Mouse (Mus musculus) brain, embryonic 18.5 days (tissue): ENCODE data around the gene Lexm.

Experiments used
- DNase-seq: peaks from one replicate; pipeline ENCODE4 v3.0.0-alpha.2; 2012; ENCODE audit warnings: low read depth, low spot score

Gene Lexm

DNA sequence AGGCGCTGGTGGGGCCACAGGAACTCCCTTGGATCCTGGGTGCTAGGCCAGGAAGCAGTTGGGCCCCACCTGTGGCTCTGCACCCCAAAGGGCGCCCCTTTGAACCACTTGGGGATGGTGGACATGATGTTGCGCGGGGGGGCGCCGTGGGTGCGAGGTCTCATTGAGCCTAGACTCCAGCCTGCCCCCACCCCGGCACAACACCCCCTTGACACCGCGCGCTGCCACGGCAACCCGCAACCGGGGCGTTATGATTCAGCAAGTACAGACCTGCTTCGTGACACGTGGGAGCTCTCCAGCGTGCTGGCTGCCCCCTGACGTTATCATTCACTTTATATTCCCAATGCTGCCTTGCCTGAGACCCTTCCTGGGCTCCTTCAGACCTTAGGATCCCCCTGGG lies at the start of gene Lexm:
Lexm (minus strand) TSS at position 186 of the 400 bp plus-strand sequence.
- DNase-seq: no peak

DNA sequence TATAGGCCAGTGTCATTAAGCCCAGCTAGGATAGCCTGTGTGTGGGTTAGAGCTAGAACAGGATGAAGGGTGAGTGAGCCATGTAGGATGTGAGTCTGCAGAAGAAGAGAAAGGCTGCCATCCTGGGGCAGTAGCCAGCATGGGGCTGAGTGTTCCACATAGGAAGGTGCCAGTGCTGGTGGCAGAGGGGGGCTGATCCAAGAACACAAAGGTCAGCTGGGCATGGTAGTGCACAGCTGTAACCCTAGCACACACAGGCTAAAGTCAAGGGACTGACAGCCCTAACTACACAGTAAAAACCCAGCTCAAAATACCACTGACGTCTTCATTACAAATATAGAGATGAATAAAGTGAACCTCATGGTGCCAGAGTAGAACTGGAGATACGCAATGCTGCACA lies 49.5 kb upstream of the Lexm start:
- DNase-seq: no peak

DNA sequence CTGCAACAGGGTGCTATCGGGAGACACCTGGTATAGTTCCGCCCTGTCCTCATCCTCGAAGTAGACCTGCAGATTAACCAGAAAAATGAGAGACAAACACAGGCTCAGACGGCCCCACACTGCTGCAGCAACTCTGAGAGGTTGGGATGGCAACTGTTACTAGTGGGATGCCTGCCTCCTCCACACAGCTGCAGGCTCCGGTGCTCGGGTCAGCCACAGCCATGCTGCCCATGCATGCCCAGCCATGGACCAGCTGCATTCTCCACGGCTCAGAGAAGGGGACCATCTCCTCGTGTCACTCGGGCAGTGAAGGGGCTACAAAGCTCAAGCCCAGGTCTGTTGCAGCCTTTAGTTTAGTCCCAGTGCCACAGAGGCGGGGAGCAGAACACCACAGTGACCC lies 48.6 kb upstream of the Lexm start:
- DNase-seq: no peak

DNA sequence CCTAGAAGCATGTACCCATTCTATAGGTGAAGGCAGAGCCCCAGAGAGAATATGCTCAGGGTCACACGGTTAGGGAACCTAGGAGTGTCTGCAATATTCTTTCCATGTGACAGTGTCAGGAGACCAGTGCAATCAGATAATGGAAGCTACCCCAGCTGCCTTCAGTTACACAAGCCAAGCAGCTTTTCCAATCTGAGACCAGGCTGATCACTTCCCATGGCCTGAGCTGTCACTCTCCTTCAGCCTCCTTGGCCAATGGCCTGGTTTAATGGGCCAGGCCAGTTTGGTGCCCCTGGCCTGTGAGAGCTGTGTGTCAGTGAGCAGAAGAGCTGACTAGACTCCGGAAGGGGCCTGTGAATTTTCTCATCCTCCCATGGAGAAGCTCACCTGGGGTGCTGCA lies 48.2 kb upstream of the Lexm start:
- no peak for DNase-seq

DNA sequence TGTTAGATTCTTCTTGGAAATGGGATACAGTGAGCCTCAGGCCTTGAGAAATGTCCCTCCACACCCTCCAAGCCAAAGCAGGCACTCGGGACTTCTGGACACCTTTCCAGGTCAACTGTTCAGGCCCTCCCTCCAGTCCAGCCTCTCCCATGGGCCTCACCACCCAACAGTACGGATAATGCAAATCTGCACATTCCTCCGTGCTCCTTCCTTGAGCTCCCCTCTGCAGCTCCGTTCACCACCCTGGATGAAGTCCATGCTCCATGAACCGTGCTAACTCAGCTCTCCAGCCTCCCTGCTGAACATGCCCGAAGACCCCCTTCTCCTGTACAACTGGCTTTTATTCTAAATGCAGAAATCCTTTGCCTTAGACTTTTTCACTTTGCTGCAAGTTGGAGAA lies 47.7 kb upstream of the Lexm start:
- DNase-seq: no peak

DNA sequence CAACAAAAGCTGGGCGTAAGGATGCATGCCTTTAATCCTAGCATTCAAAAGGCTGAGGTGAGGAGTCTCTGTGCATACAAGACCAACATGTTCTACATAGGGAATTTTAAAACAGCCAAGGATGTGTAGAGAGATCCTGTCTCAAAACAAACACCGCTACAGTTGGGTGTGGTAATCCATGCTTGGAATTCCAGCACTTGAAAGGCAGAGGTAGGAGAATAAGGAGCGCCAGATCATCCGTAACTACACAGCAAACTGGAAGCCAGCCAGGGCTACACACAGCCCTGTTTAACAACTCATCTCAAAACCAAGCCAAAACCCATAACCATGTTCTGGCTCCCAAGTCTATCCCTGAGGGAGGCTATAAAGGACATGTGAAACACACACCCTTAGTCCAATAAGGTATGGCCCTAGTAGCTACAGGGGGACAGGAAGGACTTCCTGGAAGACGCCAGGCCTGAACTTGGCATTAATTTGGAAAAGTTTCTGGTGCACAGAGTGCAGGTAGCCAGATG lies 47.0 kb upstream of the Lexm start:
- no peak for DNase-seq

DNA sequence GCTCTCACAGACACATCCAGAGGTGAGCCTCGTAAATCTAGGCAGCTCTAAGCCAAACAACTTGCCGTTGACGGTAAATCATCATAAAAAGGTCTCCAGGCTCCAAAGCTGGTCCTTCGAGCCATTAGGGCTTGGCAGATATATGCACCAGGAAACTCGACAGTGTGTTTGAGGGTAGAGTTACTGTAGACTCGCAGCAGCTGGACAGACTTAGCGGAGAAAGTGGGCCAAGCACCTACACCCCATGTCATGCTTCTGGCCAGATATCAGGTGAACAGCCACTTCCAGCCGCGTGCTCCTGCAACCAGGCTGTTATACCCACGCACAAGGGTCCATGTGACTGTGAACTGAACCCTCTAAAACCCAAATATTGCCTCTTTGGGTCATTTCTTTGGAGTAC lies 38.6 kb upstream of the Lexm start:
- no peak for DNase-seq

DNA sequence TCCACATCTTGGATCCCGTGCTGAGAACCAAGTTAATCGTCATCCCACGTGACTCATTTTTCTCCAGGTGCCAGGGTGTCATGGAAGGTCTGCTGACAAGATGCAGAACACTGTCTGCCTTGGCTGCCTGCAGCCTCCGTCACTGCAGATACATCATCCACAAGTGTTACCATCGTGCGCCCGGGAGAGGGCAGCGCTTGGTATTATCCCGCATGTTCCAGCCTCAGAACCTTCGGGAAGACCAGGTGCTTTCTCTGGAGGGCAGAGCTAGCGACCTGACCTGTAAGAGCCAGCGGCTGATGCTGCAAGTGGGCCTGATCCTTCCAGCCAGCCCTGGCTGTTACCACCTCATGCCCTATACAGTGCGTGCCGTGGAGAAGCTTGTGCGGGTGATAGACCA lies 36.0 kb upstream of the Lexm start:
- no peak for DNase-seq

DNA sequence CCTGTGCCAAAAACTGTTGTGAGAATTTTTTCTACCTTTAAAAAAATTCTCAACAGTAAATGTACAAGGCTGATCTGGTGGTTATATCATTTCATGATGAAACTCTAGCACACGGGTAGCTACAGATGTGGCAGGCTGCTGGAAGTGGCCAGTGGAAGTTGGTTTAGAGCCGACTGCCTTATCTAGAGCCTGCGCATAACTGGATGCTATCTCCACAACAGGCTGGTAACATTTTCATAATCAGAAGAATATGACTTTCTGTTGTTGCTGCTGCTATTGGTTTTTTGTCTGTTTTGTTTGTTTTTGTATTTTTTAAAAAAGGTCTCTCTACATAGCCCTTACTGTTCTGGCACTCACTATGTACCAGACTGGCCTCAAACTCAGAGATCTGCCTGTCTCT lies 35.5 kb upstream of the Lexm start:
- DNase-seq: no peak

DNA sequence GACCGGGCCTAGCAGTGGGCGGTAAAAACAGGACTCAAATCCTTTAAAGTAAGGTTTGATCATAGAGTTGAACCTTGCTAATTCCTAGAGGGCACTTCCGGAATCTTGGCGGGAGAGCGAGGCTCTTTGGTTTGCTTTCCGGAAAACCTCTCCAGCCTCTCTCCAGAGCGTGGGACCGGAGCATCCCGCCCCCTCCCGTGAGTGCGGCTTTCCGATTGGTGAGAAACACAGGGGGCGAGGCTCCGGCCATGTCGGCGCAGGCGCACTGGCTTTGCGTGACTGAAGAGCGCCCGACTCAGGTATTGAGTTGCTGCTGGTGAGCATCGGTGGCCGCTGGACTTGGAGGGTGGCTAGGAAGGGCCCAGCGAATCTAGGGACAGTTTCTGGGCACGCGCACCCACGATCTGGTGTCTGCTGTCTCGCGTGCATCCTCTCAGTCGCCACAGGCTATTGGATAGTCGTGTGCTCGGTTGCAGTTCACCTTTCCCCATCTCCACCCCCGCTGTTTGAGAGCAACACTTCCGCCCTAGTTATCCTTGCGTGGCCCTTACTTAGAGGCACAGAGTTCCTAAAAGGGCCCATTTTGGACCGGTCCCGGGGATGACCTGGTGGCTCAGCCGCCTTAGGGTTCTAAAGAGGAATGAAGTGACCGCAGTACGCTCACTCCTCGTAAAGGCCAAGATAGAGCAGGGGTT lies 33.9 kb upstream of the Lexm start, which contains the start of gene Pars2:
Pars2 (plus strand) TSS at position 237 of the 695 bp plus-strand sequence.
- peak; percentile 96 for DNase-seq

DNA sequence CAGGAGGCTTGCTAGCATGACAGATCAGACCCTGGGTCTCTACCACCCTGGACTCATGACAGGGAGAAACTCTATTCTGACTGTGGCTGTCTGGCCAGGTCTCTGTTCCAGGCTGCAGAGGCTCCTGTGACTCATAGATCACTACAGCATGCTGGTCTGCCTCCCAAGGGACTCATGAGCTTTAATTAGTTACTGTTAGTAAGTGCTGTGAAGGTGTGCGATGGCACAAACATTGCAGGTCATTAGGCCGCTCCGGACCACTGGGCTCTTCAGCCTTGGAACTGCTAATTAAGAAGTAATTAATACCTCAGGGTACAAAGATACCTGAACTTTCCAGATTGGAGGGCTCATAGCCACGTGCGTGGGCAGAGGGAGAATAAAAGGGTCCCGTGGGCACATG lies 30.1 kb upstream of the Lexm start:
- no peak for DNase-seq

DNA sequence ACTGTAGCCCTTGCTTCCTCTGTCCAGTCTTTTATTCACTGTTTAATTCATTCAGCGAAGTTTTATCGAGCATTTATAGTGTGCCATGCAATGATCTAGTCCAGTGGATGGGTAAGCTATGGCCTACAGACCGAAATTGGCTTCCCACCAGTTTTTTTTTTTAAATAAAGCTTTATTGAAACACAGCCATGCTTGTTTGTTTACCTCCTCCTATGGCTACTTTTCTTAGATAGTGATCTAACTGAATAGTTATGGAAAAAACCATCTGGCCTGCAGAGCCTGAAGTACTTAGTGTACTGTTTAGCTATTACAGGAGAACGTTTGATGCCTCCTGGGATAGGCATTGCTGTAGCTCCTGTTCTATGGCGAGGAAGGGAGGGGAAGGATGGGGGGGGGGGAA lies 28.8 kb upstream of the Lexm start:
- no peak for DNase-seq

DNA sequence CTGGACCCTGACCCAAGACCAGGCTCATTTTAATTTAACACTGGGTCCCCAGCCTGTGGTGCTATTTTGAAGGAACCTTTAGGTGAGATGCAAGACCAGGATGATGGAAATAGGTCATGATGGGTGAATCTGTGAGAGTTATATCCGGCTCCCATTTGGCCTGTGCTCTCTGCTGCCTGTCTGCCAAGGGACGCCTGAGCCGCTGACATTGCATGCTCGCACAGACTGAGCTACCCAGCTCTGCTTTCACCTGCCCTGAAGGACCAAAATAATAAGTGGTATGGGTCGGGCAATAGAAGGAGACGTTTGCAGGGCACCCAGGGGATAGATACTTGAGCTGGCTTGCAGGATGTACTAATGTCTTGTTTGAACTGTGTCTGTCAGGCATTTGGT lies 27.2 kb upstream of the Lexm start:
- no peak for DNase-seq

DNA sequence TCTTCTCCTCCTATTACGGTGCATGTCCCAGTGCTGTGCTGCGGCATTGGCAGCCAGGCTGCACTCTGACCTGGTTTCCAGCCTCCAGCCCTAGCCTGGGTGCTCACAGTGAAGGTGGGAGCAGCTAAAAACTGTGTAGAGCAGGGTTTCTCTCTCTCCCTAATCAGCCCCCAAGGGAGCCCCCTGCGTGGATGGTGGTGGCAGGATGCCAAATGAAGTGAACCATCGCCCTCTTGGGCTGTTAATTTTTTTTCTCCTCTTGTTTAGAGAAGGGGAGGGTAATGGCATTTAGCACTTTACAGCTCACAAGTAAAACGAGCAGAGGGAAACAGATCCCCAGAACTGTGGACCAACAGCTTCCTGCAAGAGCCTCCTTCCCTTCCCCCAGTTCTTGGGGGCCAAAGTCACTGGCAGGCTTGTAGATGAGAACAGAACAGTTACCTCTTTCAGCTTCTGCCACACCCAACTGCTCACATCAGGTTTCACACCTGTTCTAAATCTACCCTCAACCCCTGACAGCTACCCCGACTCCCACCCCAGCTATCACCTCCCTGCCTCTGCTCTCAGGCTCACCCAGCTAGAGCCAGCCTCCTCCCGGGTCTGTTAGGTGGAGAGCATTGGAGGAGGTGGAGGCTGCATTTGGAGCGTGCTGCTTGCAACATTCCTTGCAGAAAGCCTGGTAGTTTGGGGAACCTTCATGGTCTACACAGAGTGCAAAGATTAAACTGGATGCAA lies 26.6 kb upstream of the Lexm start:
- no peak for DNase-seq

DNA sequence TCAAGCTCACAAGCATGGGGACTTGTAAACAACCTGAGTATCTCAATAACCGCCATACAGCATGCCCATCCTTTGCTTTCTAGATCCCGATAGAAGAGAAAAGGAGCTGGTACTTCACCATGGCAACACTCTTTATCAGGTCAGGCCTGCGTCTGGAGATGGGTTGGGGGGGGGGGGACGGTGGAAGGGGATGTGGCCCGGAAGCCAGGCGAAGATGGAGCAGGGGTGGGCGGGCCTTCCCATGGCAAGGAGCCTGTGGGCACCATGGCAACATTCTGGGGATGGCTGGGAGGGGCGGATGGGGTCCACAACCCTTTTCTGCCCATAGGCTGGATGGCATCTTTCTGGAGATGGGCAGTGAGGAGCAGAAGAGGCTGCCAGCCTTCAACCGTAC lies 17.0 kb upstream of the Lexm start:
- no peak for DNase-seq

DNA sequence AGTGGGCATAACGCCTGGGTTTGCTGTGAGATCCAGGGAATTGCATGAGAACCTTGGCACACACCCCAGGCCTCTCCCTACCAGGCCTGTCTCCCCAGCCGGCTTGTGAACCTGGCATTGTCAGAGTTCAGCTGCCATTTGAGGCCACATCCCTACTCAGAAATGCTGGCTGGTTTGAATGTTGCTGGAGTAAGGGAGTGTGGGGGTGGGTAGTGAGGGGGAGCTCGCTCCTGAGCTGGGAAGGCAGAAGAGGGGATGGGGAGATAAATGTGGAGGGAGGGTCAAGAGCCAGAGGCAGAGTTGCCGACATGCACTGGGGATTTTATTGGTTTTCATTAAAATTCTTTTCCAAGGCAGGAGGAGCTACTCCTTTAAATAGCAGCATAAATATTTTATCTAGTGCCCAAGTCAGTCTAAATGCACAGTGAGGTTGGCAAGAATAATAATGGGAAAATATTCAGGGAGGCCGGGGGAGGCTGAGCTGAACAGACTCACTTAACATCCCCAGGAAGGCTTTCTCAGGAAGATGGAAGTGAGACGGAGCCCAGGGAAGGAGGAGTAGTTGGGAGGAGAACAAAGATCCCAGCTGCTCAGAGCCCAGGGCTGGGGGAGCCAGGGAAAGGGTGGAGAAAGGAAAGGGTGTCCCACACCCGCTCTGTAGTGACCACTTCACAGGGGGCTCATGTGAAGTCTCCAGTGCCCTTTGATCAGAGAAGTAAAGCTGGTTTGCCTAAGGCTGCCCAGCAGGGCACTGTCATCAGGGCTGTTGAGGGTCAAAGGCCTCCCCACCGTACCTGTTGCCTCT lies 16.4 kb upstream of the Lexm start:
- no peak for DNase-seq

DNA sequence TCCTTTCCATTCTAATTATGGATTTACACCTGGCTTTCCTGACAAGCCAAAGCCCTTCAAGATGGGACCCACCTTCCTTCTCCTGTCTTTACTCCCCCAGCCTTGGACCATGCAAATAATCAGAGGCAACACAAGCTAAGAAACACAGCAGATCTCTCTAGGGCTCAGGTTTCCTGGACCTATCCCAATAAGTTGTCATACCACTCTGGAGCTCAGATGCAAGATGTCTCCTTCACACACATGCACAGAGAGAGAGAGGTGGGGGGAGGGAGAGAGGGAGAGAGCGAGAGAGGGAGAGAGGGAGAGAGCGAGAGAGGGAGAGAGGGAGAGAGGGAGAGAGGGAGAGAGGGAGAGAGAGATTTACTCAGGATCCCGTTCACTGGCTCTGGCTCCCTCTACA lies 15.3 kb upstream of the Lexm start:
- DNase-seq: no peak

DNA sequence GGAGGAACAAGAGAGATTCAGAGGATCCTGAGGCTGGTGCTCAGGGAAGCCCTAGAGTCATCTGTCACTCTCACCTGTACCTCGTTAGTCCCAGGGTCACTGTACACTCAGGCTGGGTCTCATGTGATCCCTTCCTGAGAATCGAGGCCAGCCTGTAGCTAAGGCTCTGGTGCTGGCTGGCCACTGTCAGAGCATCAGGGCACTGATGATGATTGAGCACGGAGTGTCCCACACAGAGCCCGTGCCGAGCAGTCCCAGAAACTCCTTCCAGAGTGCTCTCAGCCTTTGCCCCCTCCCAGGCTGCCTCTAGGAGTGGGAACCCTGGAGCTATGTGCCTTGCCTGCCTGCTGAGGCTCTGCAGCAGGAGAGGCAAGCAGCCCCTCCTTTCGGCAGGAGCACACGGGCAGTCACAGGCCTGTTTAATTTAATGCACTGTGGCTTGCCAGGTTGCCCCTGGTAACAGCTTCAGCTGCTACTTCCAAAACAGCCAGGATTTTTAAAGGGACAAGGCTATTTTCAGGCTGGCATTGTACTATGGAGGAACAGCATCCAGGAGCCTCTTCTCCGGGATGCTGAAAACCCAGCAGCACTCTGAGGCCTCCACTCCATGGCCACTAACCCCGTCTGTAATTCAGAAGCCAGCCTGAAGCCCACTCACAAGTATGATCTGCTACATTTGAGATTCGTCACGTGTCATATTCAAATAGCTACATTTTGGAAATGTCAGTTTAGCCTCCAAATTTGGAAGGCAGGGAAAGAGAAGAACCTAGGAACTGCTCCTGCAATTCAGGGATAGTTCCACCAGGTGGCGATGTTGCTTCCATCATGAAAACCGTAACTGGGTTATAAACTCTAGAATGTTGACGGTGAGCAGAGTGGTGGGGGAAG lies 13.5 kb upstream of the Lexm start:
- peak; percentile 84 for DNase-seq

DNA sequence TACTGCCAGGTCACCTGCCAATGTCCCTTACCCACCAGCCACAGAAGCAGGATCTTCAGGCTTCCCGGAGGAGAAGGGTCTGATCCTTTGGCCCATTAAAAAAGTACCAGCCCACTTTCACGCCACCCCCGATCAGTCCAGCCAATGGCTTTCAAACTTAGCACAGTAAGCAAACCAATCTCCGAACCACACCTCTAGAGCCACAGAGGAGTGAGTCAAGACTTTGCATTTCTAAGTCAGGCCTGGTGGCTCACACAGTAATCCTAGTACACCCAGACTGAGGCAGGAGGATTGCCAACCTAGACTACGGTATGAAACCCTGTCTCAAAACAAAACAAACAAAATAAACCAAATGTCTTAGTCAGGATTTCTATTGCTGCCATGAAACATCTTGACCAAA lies 12.3 kb upstream of the Lexm start:
- DNase-seq: no peak

DNA sequence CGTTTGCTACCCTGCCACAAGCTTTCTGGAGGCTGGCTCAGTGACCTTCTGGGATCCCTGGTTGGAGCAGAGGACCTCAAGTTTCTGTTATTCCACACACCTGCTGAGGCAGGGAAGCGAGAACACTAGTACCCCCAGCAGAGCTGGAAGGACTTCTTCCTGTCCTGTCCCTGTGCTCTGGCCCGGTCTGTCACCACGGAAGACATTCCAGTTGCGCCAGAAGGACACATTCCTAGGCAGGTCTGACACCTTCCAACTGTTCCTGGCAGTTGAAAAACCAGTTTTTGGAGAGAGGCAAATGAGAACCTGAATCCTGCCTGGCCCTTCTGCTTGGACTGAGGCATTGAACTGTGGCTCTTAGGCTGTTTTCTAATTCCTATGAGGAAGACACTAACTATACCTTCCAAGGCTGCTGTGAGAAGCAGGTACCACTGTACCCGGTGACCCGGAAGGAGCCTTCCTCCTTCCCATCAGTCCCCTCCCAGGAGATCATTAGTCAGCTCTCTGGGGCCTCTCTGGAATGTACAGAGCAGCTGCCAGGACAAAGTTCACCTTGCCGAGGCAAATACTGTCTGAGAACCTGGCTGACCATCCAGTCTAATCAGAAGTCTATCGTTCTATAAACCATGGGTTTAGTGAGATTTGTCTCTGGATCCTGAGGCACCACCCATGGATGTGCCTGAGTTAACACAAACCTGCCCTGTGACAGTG lies 11.8 kb upstream of the Lexm start:
- DNase-seq: no peak

DNA sequence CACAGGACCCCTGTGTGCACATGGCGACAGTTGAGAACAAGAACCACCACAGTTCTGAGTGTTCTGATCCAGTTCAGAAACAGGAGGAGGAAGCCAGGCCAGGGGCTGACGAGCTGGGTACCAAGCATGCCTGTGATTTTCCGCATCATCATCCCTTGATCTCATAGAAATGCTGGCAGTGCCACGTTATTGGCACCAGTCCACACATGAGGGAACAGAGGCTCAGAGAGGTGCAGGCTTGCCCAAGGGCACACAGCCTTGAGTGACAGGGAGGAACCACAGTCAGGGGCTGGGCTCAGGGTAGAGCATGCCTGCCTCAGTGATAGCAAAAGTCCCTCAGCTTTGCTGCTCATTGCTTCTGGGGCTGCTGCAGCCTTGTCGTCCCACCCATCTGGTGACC lies 10.8 kb upstream of the Lexm start:
- DNase-seq: no peak
